Mouse (Mus musculus): ENCODE measurements around the gene Cfap65.

DNA sequence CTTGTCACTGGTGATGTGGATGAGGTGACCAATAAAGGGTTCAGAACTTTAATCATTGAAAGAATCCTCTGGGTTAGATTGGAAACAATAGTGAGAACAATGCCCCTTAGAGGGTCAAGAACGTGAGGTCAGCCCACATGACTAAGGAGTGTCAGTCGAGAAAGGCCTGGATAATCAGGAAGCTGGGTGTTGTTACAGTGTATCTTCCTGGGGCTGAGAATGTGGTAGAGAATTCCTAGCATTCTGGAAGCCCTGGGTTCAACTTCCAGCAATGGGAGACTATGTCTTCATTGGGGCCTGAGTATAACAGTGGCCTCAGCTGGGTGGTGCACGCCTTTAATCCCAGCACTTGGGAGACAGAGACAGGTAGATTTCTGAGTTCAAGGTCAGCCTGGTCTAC is 58.2 kb downstream of the Cfap65 start:
- no peak for TF ChIP-seq CTCF (IDR thresholded peaks at IDR 0.05; ENCODE audit: extremely low read depth, insufficient read depth, low read length)
- TF ChIP-seq POLR2A (IDR thresholded peaks at IDR 0.05; ENCODE audit: extremely low read depth, insufficient read depth, low read length) = no peak
